Mouse (Mus musculus) regulatory T cell (primary cell): ENCODE data around the gene Pfkfb3.

Experiments used
- in situ Hi-C: fragments of 300-600 bp; cut with MboI, MseI; formaldehyde crosslinking; loops from one replicate; pipeline ENCODE4 v1.15.1; 2025; ENCODE audit warnings: high pct_unique_total_duplicates

Gene Pfkfb3

GRCm38 (mm10) chr2:11553471-11554400 lies at the start of gene Pfkfb3:
TSS of gene Pfkfb3 (minus strand) at chr2:11554077.
- in situ Hi-C loops, result no loop called here

GRCm38 (mm10) chr2:11602506-11603489 lies 48.9 kb upstream of the Pfkfb3 start:
- in situ Hi-C loops, result loop anchor here (5.0 to 10.0 kb wide), 2 partner anchors 80 to 172 kb away; partner anchors contain the start of genes Ankrd16 and Fbh1

GRCm38 (mm10) chr2:11601795-11602194 lies 47.9 kb upstream of the Pfkfb3 start:
- in situ Hi-C loops, result loop anchor here (5.0 to 10.0 kb wide), 2 partner anchors 81 to 173 kb away; partner anchors contain the start of genes Ankrd16 and Fbh1

GRCm38 (mm10) chr2:11597906-11598305 lies 44.0 kb upstream of the Pfkfb3 start:
- in situ Hi-C loops, result no loop called here

- in situ Hi-C loops, result no loop called here
These were observed 42.8 kb upstream of the Pfkfb3 start for GRCm38 (mm10) chr2:11596690-11597089.

GRCm38 (mm10) chr2:11587996-11588395 lies 34.1 kb upstream of the Pfkfb3 start:
- in situ Hi-C loops, result loop anchor here (5.0 kb wide), 1 partner anchor 74 kb away; no protein-coding TSS in a partner anchor

- in situ Hi-C loops, result loop anchor here (10.0 kb wide), 1 partner anchor 295 kb away; no protein-coding TSS in a partner anchor
These were observed 25.5 kb upstream of the Pfkfb3 start for GRCm38 (mm10) chr2:11579399-11579798.

- in situ Hi-C loops, result loop anchor here (10.0 kb wide), 1 partner anchor 297 kb away; no protein-coding TSS in a partner anchor
These were observed 24.3 kb upstream of the Pfkfb3 start for GRCm38 (mm10) chr2:11578187-11578586.

- in situ Hi-C loops, result loop anchor here (10.0 kb wide), 1 partner anchor 301 kb away; no protein-coding TSS in a partner anchor
These were observed 19.8 kb upstream of the Pfkfb3 start for GRCm38 (mm10) chr2:11573684-11574083.

- in situ Hi-C loops, result loop anchor here (10.0 kb wide), 1 partner anchor 304 kb away; no protein-coding TSS in a partner anchor
These were observed 17.2 kb upstream of the Pfkfb3 start for GRCm38 (mm10) chr2:11571004-11571535.

- in situ Hi-C loops, result loop anchor here (5.0 kb wide), 1 partner anchor 236 kb away; no protein-coding TSS in a partner anchor
These were observed 14.6 kb upstream of the Pfkfb3 start for GRCm38 (mm10) chr2:11568471-11568870.

GRCm38 (mm10) chr2:11567781-11568362 lies 14.0 kb upstream of the Pfkfb3 start:
- in situ Hi-C loops, result loop anchor here (5.0 kb wide), 1 partner anchor 236 kb away; no protein-coding TSS in a partner anchor

GRCm38 (mm10) chr2:11566898-11567297 lies 13.0 kb upstream of the Pfkfb3 start:
- in situ Hi-C loops, result loop anchor here (5.0 kb wide), 1 partner anchor 235 kb away; no protein-coding TSS in a partner anchor

- in situ Hi-C loops, result loop anchor here (5.0 kb wide), 1 partner anchor 234 kb away; no protein-coding TSS in a partner anchor
These were observed 12.4 kb upstream of the Pfkfb3 start for GRCm38 (mm10) chr2:11566241-11566640.

GRCm38 (mm10) chr2:11564768-11565167 lies 10.9 kb upstream of the Pfkfb3 start:
- in situ Hi-C loops, result loop anchor here (5.0 kb wide), 1 partner anchor 232 kb away; no protein-coding TSS in a partner anchor

GRCm38 (mm10) chr2:11563256-11563655 lies 9.4 kb upstream of the Pfkfb3 start:
- in situ Hi-C loops, result no loop called here

GRCm38 (mm10) chr2:11558654-11559053 lies 4.8 kb upstream of the Pfkfb3 start:
- in situ Hi-C loops, result no loop called here

- in situ Hi-C loops, result no loop called here
These were observed 3.4 kb upstream of the Pfkfb3 start for GRCm38 (mm10) chr2:11557244-11557643.

- in situ Hi-C loops, result no loop called here
These were observed 1.4 kb upstream of the Pfkfb3 start for GRCm38 (mm10) chr2:11555316-11555715.

- in situ Hi-C loops, result no loop called here
These were observed 868 bp downstream of the Pfkfb3 start for GRCm38 (mm10) chr2:11552966-11553451.
